Mouse (Mus musculus): ENCODE results near the gene Taco1. TPM values are rescaled to one million over a fixed set of nuclear protein-coding genes. Genes with fewer than 3 reads are reported as not detected.
"Not testable (repeated sequence)": the region's sequence is repeated elsewhere in the genome, so short reads cannot be mapped to it uniquely, and the experiment has no call there.

Gene Taco1
- total and polyA plus RNA-seq, 2 experiments from 2014 or later: 6.4 to 19.4 TPM

GRCm38 (mm10) chr11:106061311-106061710, 4.5 kb upstream of the Taco1 start:
- Histone ChIP-seq H3K27ac (no peak overlapping the region), H3K27me3 (ENCODE audit: insufficient read depth, low read length) (no peaks in the 10 kb centered on the region), H3K36me3 (ENCODE audit: insufficient read depth, low read length) (peaks cover 37% of the 10 kb centered on the region), H3K4me2 (ENCODE audit: low read depth, low read length) (no peak overlapping the region), H3K4me1 (ENCODE audit: insufficient read depth, low read length) (no peaks in the 10 kb centered on the region), H3K9me3 (ENCODE audit: low read length) (no peaks in the 10 kb centered on the region), H3K4me3 (ENCODE audit: low read length) (no peak overlapping the region), H3K9ac (replicated peaks; ENCODE audit: low read length) (no peak overlapping the region)
- no peak for ATAC-seq
- WGBS: 96% methylated on average over 1 of the region's 1 CpGs
- no peak for TF ChIP-seq CTCF (IDR thresholded peaks at IDR 0.05; ENCODE audit: low read depth)
- no peak for DNase-seq (ENCODE audit: low spot score)

GRCm38 (mm10) chr11:106063756-106064155, 2.1 kb upstream of the Taco1 start:
- H3K4me3 ChIP-seq (ENCODE audit: low read length): no peak overlapping the region
- no peak for ATAC-seq
- no peaks in the 10 kb centered on the region; the same call in 1 of the 2 replicates for H3K4me1 ChIP-seq (ENCODE audit: insufficient read depth, low read length)
- no peak overlapping the region for H3K4me2 ChIP-seq (ENCODE audit: low read depth, low read length)
- no peaks in the 10 kb centered on the region for H3K27me3 ChIP-seq (ENCODE audit: insufficient read depth, low read length)
- TF ChIP-seq CTCF (IDR thresholded peaks at IDR 0.05; ENCODE audit: low read depth): no peak
- WGBS: 77% methylated on average over 5 of the region's 5 CpGs
- DNase-seq (ENCODE audit: low spot score): no peak
- no peak overlapping the region for H3K9ac ChIP-seq (replicated peaks; ENCODE audit: low read length)
- H3K36me3 ChIP-seq (ENCODE audit: insufficient read depth, low read length): peaks cover 16% of the 10 kb centered on the region
- H3K9me3 ChIP-seq (ENCODE audit: low read length): no peaks in the 10 kb centered on the region
- H3K27ac ChIP-seq: no peak overlapping the region

- Histone ChIP-seq H3K9me3 (ENCODE audit: low read length) (no peaks in the 10 kb centered on the region), H3K4me1 (ENCODE audit: insufficient read depth, low read length) (no peaks in the 10 kb centered on the region; the same call in 1 of the 2 replicates), H3K27me3 (ENCODE audit: insufficient read depth, low read length) (no peaks in the 10 kb centered on the region), H3K9ac (replicated peaks; ENCODE audit: low read length) (peak overlapping the region; percentile 69; the same call in 1 of the 2 replicates), H3K4me2 (ENCODE audit: low read depth, low read length) (peak overlapping the region; percentile 86), H3K4me3 (ENCODE audit: low read length) (peak overlapping the region; percentile 55), H3K36me3 (ENCODE audit: insufficient read depth, low read length) (0 out of 2 replicates have a peak, but pooled peaks cover 2% of the 10 kb centered on the region), H3K27ac (peak overlapping the region; percentile 43; the same call in 1 of the 2 replicates)
- ATAC-seq (peak; percentile 8; the same call in 1 of the 2 replicates), DNase-seq (ENCODE audit: low spot score) (no peak)
- WGBS: 40% methylated on average over 18 of the region's 18 CpGs
- TF ChIP-seq CTCF (IDR thresholded peaks at IDR 0.05; ENCODE audit: low read depth): no peak
Measured at GRCm38 (mm10) chr11:106065073-106065922, 563 bp upstream of the Taco1 start.

- peak overlapping the region; percentile 86 for H3K4me2 ChIP-seq (ENCODE audit: low read depth, low read length)
- not testable (repeated sequence) for H3K4me1 ChIP-seq (ENCODE audit: insufficient read depth, low read length); H3K27me3 ChIP-seq (ENCODE audit: insufficient read depth, low read length); H3K9me3 ChIP-seq (ENCODE audit: low read length); H3K36me3 ChIP-seq (ENCODE audit: insufficient read depth, low read length); ATAC-seq
- 21% methylated on average over 23 of the region's 23 CpGs for WGBS
- peak overlapping the region; percentile 69 for H3K9ac ChIP-seq (replicated peaks; ENCODE audit: low read length)
- H3K27ac ChIP-seq: peak overlapping the region; percentile 87
- DNase-seq (ENCODE audit: low spot score): peak; percentile 70
- H3K4me3 ChIP-seq (ENCODE audit: low read length): peak overlapping the region; percentile 55
Measured at GRCm38 (mm10) chr11:106066616-106067015, 755 bp downstream of the Taco1 start.

GRCm38 (mm10) chr11:106073774-106074173, 7.9 kb downstream of the Taco1 start:
- Histone ChIP-seq H3K27me3 (ENCODE audit: insufficient read depth, low read length) (no peaks in the 10 kb centered on the region), H3K4me1 (ENCODE audit: insufficient read depth, low read length) (no peaks in the 10 kb centered on the region), H3K9ac (replicated peaks; ENCODE audit: low read length) (no peak overlapping the region), H3K27ac (no peak overlapping the region), H3K36me3 (ENCODE audit: insufficient read depth, low read length) (peaks cover 17% of the 10 kb centered on the region), H3K4me3 (ENCODE audit: low read length) (no peak overlapping the region), H3K4me2 (ENCODE audit: low read depth, low read length) (no peak overlapping the region), H3K9me3 (ENCODE audit: low read length) (no peaks in the 10 kb centered on the region)
- no peak for DNase-seq (ENCODE audit: low spot score)
- ATAC-seq: no peak
- WGBS: 80% methylated on average over 3 of the region's 3 CpGs
- no peak for TF ChIP-seq CTCF (IDR thresholded peaks at IDR 0.05; ENCODE audit: low read depth)

GRCm38 (mm10) chr11:106076321-106076720, 10.5 kb downstream of the Taco1 start:
- Histone ChIP-seq H3K27ac (no peak overlapping the region), H3K4me2 (ENCODE audit: low read depth, low read length) (no peak overlapping the region), H3K4me1 (ENCODE audit: insufficient read depth, low read length) (no peaks in the 10 kb centered on the region), H3K9me3 (ENCODE audit: low read length) (no peaks in the 10 kb centered on the region), H3K4me3 (ENCODE audit: low read length) (no peak overlapping the region), H3K9ac (replicated peaks; ENCODE audit: low read length) (no peak overlapping the region), H3K36me3 (ENCODE audit: insufficient read depth, low read length) (peaks cover 17% of the 10 kb centered on the region), H3K27me3 (ENCODE audit: insufficient read depth, low read length) (no peaks in the 10 kb centered on the region)
- peak; percentile 82 for TF ChIP-seq CTCF (IDR thresholded peaks at IDR 0.05; ENCODE audit: low read depth)
- DNase-seq (ENCODE audit: low spot score) (peak; percentile 69), ATAC-seq (no peak)
- WGBS: 5% methylated on average over 4 of the region's 4 CpGs

Data from hindbrain, postnatal 0 days (tissue).